Mouse (Mus musculus) splenic B cell, adult 2 months (primary cell): ENCODE measurements at regions not wholly inside any gene's neighbourhood (a gene's known extent, or its start where the extent isn't known, plus 50 kb on each side); places are given as distances from the start of the nearest gene placed in this dataset.

Experiments
- DNase-seq: peaks from one replicate; pipeline ENCODE4 v3.0.0-alpha.2; 2011; ENCODE audit warnings: low read depth, low spot score
- H3K27me3 ChIP-seq: 2 replicates; pipeline ENCODE4 v1.6.1; 2012; ENCODE audit warnings: mild to moderate bottlenecking, low read length, moderate library complexity, mixed read lengths; ENCODE audit not compliant: control insufficient read depth, poor library complexity, insufficient read depth, severe bottlenecking
- H3K36me3 ChIP-seq: 2 replicates; pipeline ENCODE4 v1.6.1; 2012; ENCODE audit warnings: mild to moderate bottlenecking, low read length, moderate library complexity, mixed read lengths; ENCODE audit not compliant: control insufficient read depth, poor library complexity, insufficient read depth, severe bottlenecking

DNA sequence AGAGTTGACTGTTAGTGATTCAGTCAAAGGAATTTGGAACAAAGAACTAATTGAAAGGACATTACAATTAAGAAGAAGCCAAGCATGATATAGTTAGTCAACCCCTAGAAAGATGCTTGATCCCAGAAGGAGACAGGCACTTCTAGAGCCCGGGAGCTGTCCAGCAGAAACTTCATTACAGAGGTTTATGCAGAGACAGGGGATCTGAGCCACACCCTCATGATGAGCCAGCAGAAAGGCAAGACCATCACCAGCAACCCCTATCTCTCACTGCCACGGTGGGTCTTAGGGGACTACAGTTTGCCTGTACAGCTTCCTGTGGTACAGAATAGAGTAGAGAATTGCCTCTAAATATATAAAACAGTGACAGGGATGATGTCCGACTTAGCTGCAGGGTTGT lies 590.4 kb downstream of the Etnk1 start:
- H3K27me3 ChIP-seq, result no peaks in the 10 kb centered on the region
- no peak for DNase-seq
- H3K36me3 ChIP-seq, result no peaks in the 10 kb centered on the region

DNA sequence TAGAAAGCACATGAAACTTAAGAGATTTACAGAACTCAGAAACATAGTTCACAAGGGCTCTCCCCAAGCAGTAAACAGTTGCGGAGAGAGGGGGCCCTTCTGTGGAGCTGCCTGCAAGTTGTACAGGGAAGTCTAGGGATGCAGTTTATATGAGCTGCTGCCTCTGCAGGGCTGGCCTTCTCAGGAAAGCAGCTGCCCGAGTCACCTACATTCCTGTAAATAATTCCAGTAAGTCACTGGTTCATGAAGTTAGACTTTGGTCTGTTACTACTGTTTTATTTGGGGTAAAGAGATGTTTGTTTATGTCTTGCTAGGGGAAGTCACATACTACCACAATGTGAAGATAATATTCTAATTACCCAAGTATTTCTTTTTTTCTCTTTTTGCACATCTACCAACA lies 601.1 kb downstream of the Etnk1 start:
- H3K27me3 ChIP-seq, result no peaks in the 10 kb centered on the region
- H3K36me3 ChIP-seq, result no peaks in the 10 kb centered on the region
- DNase-seq, result no peak
